In genomic region chr6:5297321-5298091, GRCm38 (mm10) we compare ENCODE assay signal across 8 mouse cellular contexts. TPM values are rescaled to one million over a fixed set of nuclear protein-coding genes. Genes with fewer than 3 reads are reported as not detected.
DNase-seq lines count a peak whose midpoint lies in the region; ATAC-seq and TF ChIP-seq lines count a peak whose summit lies in the region.

No protein-coding gene starts in this region.

- no peak for TF ChIP-seq CTCF in left cerebral cortex, adult 2 months (IDR thresholded peaks at IDR 0.05)
- 0 out of 2 replicates have a peak, but pooled peaks have one; percentile 3 for TF ChIP-seq CTCF in liver, embryonic 14.5 days (IDR thresholded peaks at IDR 0.05; ENCODE audit: low read depth)

- under 1% methylated on average over 24 of the region's 25 CpGs for WGBS in liver, embryonic 14.5 days (ENCODE audit: insufficient replicate concordance)

- H3K4me1 ChIP-seq in liver, embryonic 14.5 days (replicated peaks; ENCODE audit: control insufficient read depth in 2 of 2, insufficient read depth in 2 of 2, low read length in 1 of 2) = peaks cover 39 to 43% of the 10 kb centered on the region in 2 experiments

- H3K9me3 ChIP-seq in liver, embryonic 14.5 days (ENCODE audit: control insufficient read depth, low read length) = no peaks in the 10 kb centered on the region

- H3K36me3 ChIP-seq in liver, embryonic 14.5 days (replicated peaks; ENCODE audit: control insufficient read depth, insufficient read depth, low read depth) = peaks cover 21% of the 10 kb centered on the region; the same call in 1 of the 2 replicates

- H3K27ac ChIP-seq in left cerebral cortex, adult 2 months = peak overlapping the region; percentile 36; the same call in 1 of the 2 replicates
- H3K27ac ChIP-seq in liver, embryonic 14.5 days = peak overlapping the region; percentile 98

- DNase-seq in left cerebral cortex, adult 2 months (ENCODE audit: extremely low spot score in 1 of 2, low spot score in 2 of 2) = no peak
- DNase-seq in left cerebral cortex, postnatal 36 days (ENCODE audit: low spot score in 2 of 2) = no peak
- DNase-seq in c-Kit-positive CD71-positive TER-119-negative erythroid progenitor cells, embryonic 14.5 days (ENCODE audit: low read depth) = peak; percentile 90
- DNase-seq in gastrocnemius, postnatal 10 days = peak; percentile 15
- DNase-seq in liver, embryonic 14.5 days (ENCODE audit: low read depth in 3 of 3, low spot score in 3 of 3) = peak; percentile 83 to 88 (median 86)
- DNase-seq in natural killer cell, adult 2 months (ENCODE audit: low spot score in 2 of 2) = peak; percentile 68 to 71
- peak; percentile 44 for DNase-seq in testis, postnatal 10 days (ENCODE audit: low spot score)

- H3K4me2 ChIP-seq in liver, embryonic 14.5 days (ENCODE audit: low read depth) = peak overlapping the region; percentile 95

- peak overlapping the region; percentile 64 for H3K4me3 ChIP-seq in left cerebral cortex, adult 2 months
- peak overlapping the region; percentile 89 to 90 for H3K4me3 ChIP-seq in liver, embryonic 14.5 days (ENCODE audit: insufficient read depth in 1 of 2, low read depth in 2 of 2, low read length in 2 of 2)

- intact Hi-C loops in left cerebral cortex, adult 2 months (cut with DNase I) = loop anchor here (2.0 kb wide), 1 partner anchor 87 kb away; no protein-coding TSS in a partner anchor
- intact Hi-C loops in left cerebral cortex, postnatal 36 days (cut with DNase I) = loop anchor here (5.0 kb wide), 1 partner anchor 85 kb away; the partner anchor contains the start of gene Asb4

- H3K9ac ChIP-seq in liver, embryonic 14.5 days (replicated peaks) = peak overlapping the region; percentile 97

- no peaks in the 10 kb centered on the region for H3K27me3 ChIP-seq in liver, embryonic 14.5 days (ENCODE audit: control insufficient read depth, insufficient read depth, low read length)

- peak; percentile 77 for ATAC-seq in inflammation-experienced regulatory T-cells, adult 6 months
- peak; percentile 86 for ATAC-seq in liver, embryonic 14.5 days (ENCODE audit: insufficient read depth)

- peak; percentile 33 for TF ChIP-seq EP300 in liver, embryonic 14.5 days (IDR thresholded peaks at IDR 0.05; ENCODE audit: low read depth)

RNA-seq across cellular contexts. Expression of gene Pon2, which starts 0.7 kb away (rescaled TPM):
- total RNA-seq in left cerebral cortex, adult 2 months (2021) = 10 to 100 TPM; 21.0 to 21.2 TPM
- 10 to 100 TPM; 23.7 to 24.4 TPM for total RNA-seq in left cerebral cortex, postnatal 36 days (2021)
- 10 to 100 TPM; 15.7 to 18.9 TPM for total RNA-seq in gastrocnemius, postnatal 10 days (2021)
- 10 to 100 TPM; 49.3 to 90.7 (median 60.3) TPM for polyA plus RNA-seq in inflammation-experienced regulatory T-cells, adult 6 months (2017; shearing (Covaris generic))
- 23.7 and 27.3 TPM in 2 replicates for polyA plus RNA-seq in liver, embryonic 14.5 days (2012; rRNA removed)
- 32.5 and 38.3 TPM in 2 replicates for polyA plus RNA-seq in liver, embryonic 14.5 days (2014; fragmentation: Nextera tagmentation; extraction: Ambion mirVana)

RNA-seq across cellular contexts. Expression of gene Pon3, which starts 41.4 kb away (rescaled TPM):
- total RNA-seq in left cerebral cortex, adult 2 months (2021) = 1 to 10 TPM; 2.0 to 2.5 TPM
- total RNA-seq in left cerebral cortex, postnatal 36 days (2021) = 1 to 10 TPM; 2.1 to 3.2 TPM
- 10 to 100 TPM; 17.0 to 24.2 TPM for total RNA-seq in gastrocnemius, postnatal 10 days (2021)
- 10 to 100 TPM; 22.6 to 46.5 (median 30.5) TPM for polyA plus RNA-seq in inflammation-experienced regulatory T-cells, adult 6 months (2017; shearing (Covaris generic))
- polyA plus RNA-seq in liver, embryonic 14.5 days (2012; rRNA removed) = 6.2 and 8.5 TPM in 2 replicates
- polyA plus RNA-seq in liver, embryonic 14.5 days (2014; fragmentation: Nextera tagmentation; extraction: Ambion mirVana) = 17.5 and 19.0 TPM in 2 replicates

Comparison
In these comparisons a context has a peak if more than half of its experiments do, and no peak if none do; other contexts are left out.
1. DNase-seq: peak in c-Kit-positive CD71-positive TER-119-negative erythroid progenitor cells, embryonic 14.5 days (single experiment), gastrocnemius, postnatal 10 days (single experiment), liver, embryonic 14.5 days (3 of 3), natural killer cell, adult 2 months (2 of 2) and testis, postnatal 10 days (single experiment); none in left cerebral cortex, adult 2 months (0 of 2) and left cerebral cortex, postnatal 36 days (0 of 2).
2. RNA of gene Pon3, which starts 41.4 kb away (total RNA-seq): 17.0 to 24.2 TPM in gastrocnemius, postnatal 10 days; 2.1 to 3.2 TPM in left cerebral cortex, postnatal 36 days and 2.0 to 2.5 TPM in left cerebral cortex, adult 2 months; every median in the first group is over 4 times any median in the second.